In genomic region chr8:84708071-84708541, GRCm38 (mm10) we compare ENCODE assay signal across 8 mouse cellular contexts. TPM values are rescaled to one million over a fixed set of nuclear protein-coding genes. Genes with fewer than 3 reads are reported as not detected.
DNase-seq lines count a peak whose midpoint lies in the region; ATAC-seq and TF ChIP-seq lines count a peak whose summit lies in the region.

No protein-coding gene starts in this region.

- H3K4me3 ChIP-seq in gastrocnemius, adult 2 months, result peak overlapping the region; percentile 58
- H3K4me3 ChIP-seq in embryonic facial prominence, embryonic 11.5 days (ENCODE audit: low read depth, low read length), result no peak overlapping the region
- H3K4me3 ChIP-seq in hindbrain, embryonic 14.5 days (replicated peaks; ENCODE audit: low read length), result 0 out of 2 replicates have a peak overlapping the region, but pooled peaks have one; percentile 15
- no peak overlapping the region for H3K4me3 ChIP-seq in kidney, adult 2 months (ENCODE audit: insufficient read depth, low read depth, low read length)

- peak overlapping the region; percentile 13; the same call in 1 of the 2 replicates for H3K9ac ChIP-seq in embryonic facial prominence, embryonic 11.5 days (replicated peaks; ENCODE audit: low read length)
- H3K9ac ChIP-seq in hindbrain, embryonic 14.5 days, result peak overlapping the region; percentile 47

- ATAC-seq in embryonic facial prominence, embryonic 11.5 days (replicated peaks; ENCODE audit: insufficient number of reproducible peaks, low FRiP score, low TSS enrichment, low read depth), result no peak
- ATAC-seq in hindbrain, embryonic 14.5 days (ENCODE audit: low FRiP score), result no peak
- ATAC-seq in monocyte, adult 5-6 weeks (replicated peaks; ENCODE audit: insufficient number of reproducible peaks, low FRiP score, low TSS enrichment, poor library complexity, severe bottlenecking), result no peak

- intact Hi-C loops in gastrocnemius, adult 2 months (cut with DNase I), result loop anchor here (2.0 kb wide), 1 partner anchor 59 kb away; no protein-coding TSS in a partner anchor

- peaks cover 61% of the 10 kb centered on the region for H3K27me3 ChIP-seq in embryonic facial prominence, embryonic 11.5 days (ENCODE audit: control insufficient read depth, insufficient read depth, low read length)
- H3K27me3 ChIP-seq in hindbrain, embryonic 14.5 days (ENCODE audit: control insufficient read depth, insufficient read depth, low read length), result peaks cover 48% of the 10 kb centered on the region
- H3K27me3 ChIP-seq in kidney, adult 2 months (replicated peaks; ENCODE audit: control insufficient read depth, insufficient read depth, low read length), result peaks cover 4% of the 10 kb centered on the region; the same call in 1 of the 2 replicates

- TF ChIP-seq CTCF in gastrocnemius, adult 2 months (IDR thresholded peaks at IDR 0.05), result no peak
- no peak for TF ChIP-seq CTCF in kidney, adult 2 months (conservative IDR thresholded peaks at IDR 0.05; ENCODE audit: insufficient read depth, insufficient read length, low read depth, low read length)

- H3K27ac ChIP-seq in gastrocnemius, adult 2 months, result peak overlapping the region; percentile 87
- H3K27ac ChIP-seq in embryonic facial prominence, embryonic 11.5 days (replicated peaks; ENCODE audit: low read depth, low read length), result no peak overlapping the region
- peak overlapping the region; percentile 84 for H3K27ac ChIP-seq in hindbrain, embryonic 14.5 days
- no peak overlapping the region for H3K27ac ChIP-seq in kidney, adult 2 months (ENCODE audit: insufficient read depth, low read depth, low read length)

- peak; percentile 73 for DNase-seq in gastrocnemius, adult 2 months
- DNase-seq in gastrocnemius, adult 8-10 months (ENCODE audit: low spot score in 2 of 2), result no peak
- no peak for DNase-seq in embryonic facial prominence, embryonic 11.5 days (ENCODE audit: low spot score)
- DNase-seq in hindbrain, embryonic 14.5 days (ENCODE audit: low spot score), result no peak
- DNase-seq in lung, postnatal 36 days, result peak; percentile 72
- DNase-seq in spleen, postnatal 14 days (ENCODE audit: low spot score in 2 of 2), result no peak
- no peak for DNase-seq in kidney, adult 2 months

- peak overlapping the region; percentile 30; the same call in 1 of the 2 replicates for H3K4me2 ChIP-seq in embryonic facial prominence, embryonic 11.5 days (ENCODE audit: low read depth, low read length)
- H3K4me2 ChIP-seq in hindbrain, embryonic 14.5 days (replicated peaks), result peak overlapping the region; percentile 39

- 4% methylated on average over 14 of the region's 15 CpGs for WGBS in embryonic facial prominence, embryonic 11.5 days
- 2% methylated on average over 15 of the region's 15 CpGs for WGBS in hindbrain, embryonic 14.5 days
- 44% methylated on average over 15 of the region's 15 CpGs for WGBS in kidney, adult 2 months

- TF ChIP-seq POLR2A in kidney, adult 2 months (IDR thresholded peaks at IDR 0.05; ENCODE audit: low read depth, low read length), result no peak

- H3K36me3 ChIP-seq in embryonic facial prominence, embryonic 11.5 days (replicated peaks; ENCODE audit: control insufficient read depth, insufficient read depth, low read depth, low read length), result no peaks in the 10 kb centered on the region
- no peaks in the 10 kb centered on the region for H3K36me3 ChIP-seq in hindbrain, embryonic 14.5 days (replicated peaks; ENCODE audit: control insufficient read depth, insufficient read depth)
- no peaks in the 10 kb centered on the region for H3K36me3 ChIP-seq in kidney, adult 2 months (ENCODE audit: control insufficient read depth, insufficient read depth, low read length)

- H3K4me1 ChIP-seq in embryonic facial prominence, embryonic 11.5 days (ENCODE audit: control insufficient read depth, insufficient read depth, low read length), result peaks cover 36% of the 10 kb centered on the region
- H3K4me1 ChIP-seq in hindbrain, embryonic 14.5 days (replicated peaks; ENCODE audit: control insufficient read depth, insufficient read depth, low read length), result peaks cover 54% of the 10 kb centered on the region
- H3K4me1 ChIP-seq in kidney, adult 2 months (ENCODE audit: control insufficient read depth, insufficient read depth, low read length), result no peaks in the 10 kb centered on the region

- no peaks in the 10 kb centered on the region for H3K9me3 ChIP-seq in embryonic facial prominence, embryonic 11.5 days (replicated peaks; ENCODE audit: control insufficient read depth, low read length)
- H3K9me3 ChIP-seq in hindbrain, embryonic 14.5 days (ENCODE audit: control insufficient read depth, low read length), result no peaks in the 10 kb centered on the region

RNA-seq across cellular contexts. Expression of gene Lyl1, which starts 6.8 kb away (rescaled TPM):
- 1 to 10 TPM; 1.1 to 1.3 TPM for total RNA-seq in gastrocnemius, adult 2 months (2021)
- total RNA-seq in gastrocnemius, adult 8-10 months (2022), result 1 to 10 TPM in 1 of 4 experiments, under 1 TPM in 3; 0.51 to 1.8 (median 0.57) TPM
- polyA plus RNA-seq in embryonic facial prominence, embryonic 11.5 days (2014; fragmentation: Nextera tagmentation; extraction: Ambion mirVana), result 4.6 and 5.3 TPM in 2 replicates
- 3.8 and 5.1 TPM in 2 replicates for polyA plus RNA-seq in hindbrain, embryonic 14.5 days (2014; fragmentation: Nextera tagmentation; extraction: Ambion mirVana)
- total RNA-seq in monocyte, adult 5-6 weeks (2017), result 41.7 to 46.2 TPM (median 45.0 TPM) in 3 replicates
- polyA plus RNA-seq in kidney, adult 2 months (2012; rRNA removed), result 3.2 and 4.1 TPM in 2 replicates

RNA-seq across cellular contexts. Expression of gene G430095P16Rik, which starts 14.7 kb away (rescaled TPM):
- total RNA-seq in gastrocnemius, adult 2 months (2021), result under 1 TPM; 0.36 to 0.78 TPM
- total RNA-seq in gastrocnemius, adult 8-10 months (2022), result under 1 TPM in 3 of 4 experiments, not detected in 1; 0.43 to 0.56 (median 0.48) TPM
- polyA plus RNA-seq in embryonic facial prominence, embryonic 11.5 days (2014; fragmentation: Nextera tagmentation; extraction: Ambion mirVana), result 3.6 and 5.7 TPM in 2 replicates
- 0.55 and 0.71 TPM in 2 replicates for polyA plus RNA-seq in hindbrain, embryonic 14.5 days (2014; fragmentation: Nextera tagmentation; extraction: Ambion mirVana)
- total RNA-seq in monocyte, adult 5-6 weeks (2017), result 6.4 to 8.9 TPM (median 8.2 TPM) in 3 replicates
- 0.65 and 0.81 TPM in 2 replicates for polyA plus RNA-seq in kidney, adult 2 months (2012; rRNA removed)

RNA-seq across cellular contexts. Expression of gene Nacc1, which starts 20.4 kb away (rescaled TPM):
- total RNA-seq in gastrocnemius, adult 2 months (2021), result 10 to 100 TPM; 18.7 to 24.3 TPM
- 10 to 100 TPM; 17.6 to 26.4 (median 20.7) TPM for total RNA-seq in gastrocnemius, adult 8-10 months (2022)
- 21.0 and 21.1 TPM in 2 replicates for polyA plus RNA-seq in embryonic facial prominence, embryonic 11.5 days (2014; fragmentation: Nextera tagmentation; extraction: Ambion mirVana)
- polyA plus RNA-seq in hindbrain, embryonic 14.5 days (2014; fragmentation: Nextera tagmentation; extraction: Ambion mirVana), result 17.8 and 18.1 TPM in 2 replicates
- total RNA-seq in monocyte, adult 5-6 weeks (2017), result 29.0 to 50.5 TPM (median 36.3 TPM) in 3 replicates
- polyA plus RNA-seq in kidney, adult 2 months (2012; rRNA removed), result 85.8 and 93.9 TPM in 2 replicates

RNA-seq across cellular contexts. Expression of gene Trmt1, which starts 22.0 kb away (rescaled TPM):
- total RNA-seq in gastrocnemius, adult 2 months (2021), result 10 to 100 TPM; 45.6 to 57.5 TPM
- 10 to 100 TPM; 44.9 to 73.7 (median 53.5) TPM for total RNA-seq in gastrocnemius, adult 8-10 months (2022)
- polyA plus RNA-seq in embryonic facial prominence, embryonic 11.5 days (2014; fragmentation: Nextera tagmentation; extraction: Ambion mirVana), result 61.5 and 64.7 TPM in 2 replicates
- polyA plus RNA-seq in hindbrain, embryonic 14.5 days (2014; fragmentation: Nextera tagmentation; extraction: Ambion mirVana), result 55.2 and 62.1 TPM in 2 replicates
- total RNA-seq in monocyte, adult 5-6 weeks (2017), result 40.1 to 46.6 TPM (median 44.7 TPM) in 3 replicates
- polyA plus RNA-seq in kidney, adult 2 months (2012; rRNA removed), result 73.7 and 98.9 TPM in 2 replicates

RNA-seq across cellular contexts. Expression of gene Ier2, which starts 45.5 kb away (rescaled TPM):
- total RNA-seq in gastrocnemius, adult 2 months (2021), result 1 to 10 TPM; 5.9 to 6.5 TPM
- 1 to 10 TPM; 4.3 to 5.1 (median 4.5) TPM for total RNA-seq in gastrocnemius, adult 8-10 months (2022)
- 86.9 and 89.6 TPM in 2 replicates for polyA plus RNA-seq in embryonic facial prominence, embryonic 11.5 days (2014; fragmentation: Nextera tagmentation; extraction: Ambion mirVana)
- 17.4 and 20.1 TPM in 2 replicates for polyA plus RNA-seq in hindbrain, embryonic 14.5 days (2014; fragmentation: Nextera tagmentation; extraction: Ambion mirVana)
- 92.1 to 198 TPM (median 119 TPM) in 3 replicates for total RNA-seq in monocyte, adult 5-6 weeks (2017)
- 5.7 and 7.3 TPM in 2 replicates for polyA plus RNA-seq in kidney, adult 2 months (2012; rRNA removed)

Comparison
In these comparisons a context has a peak if more than half of its experiments do, and no peak if none do; other contexts are left out.
1. DNase-seq: peak in gastrocnemius, adult 2 months (single experiment) and lung, postnatal 36 days (single experiment); none in gastrocnemius, adult 8-10 months (0 of 2), embryonic facial prominence, embryonic 11.5 days (single experiment), hindbrain, embryonic 14.5 days (single experiment), spleen, postnatal 14 days (0 of 2) and kidney, adult 2 months (single experiment).
2. H3K27ac ChIP-seq: peak in gastrocnemius, adult 2 months (single experiment) and hindbrain, embryonic 14.5 days (single experiment); none in embryonic facial prominence, embryonic 11.5 days (single experiment) and kidney, adult 2 months (single experiment).
3. H3K4me3 ChIP-seq: peak in gastrocnemius, adult 2 months (single experiment) and hindbrain, embryonic 14.5 days (single experiment); none in embryonic facial prominence, embryonic 11.5 days (single experiment) and kidney, adult 2 months (single experiment).
4. RNA of gene Lyl1, which starts 6.8 kb away (total RNA-seq): 41.7 to 46.2 TPM in monocyte, adult 5-6 weeks; 1.1 to 1.3 TPM in gastrocnemius, adult 2 months and 0.51 to 1.8 TPM in gastrocnemius, adult 8-10 months; every median in the first group is over 10 times any median in the second.